Mouse (Mus musculus) cerebral cortex, adult 2 months (tissue): ENCODE results near the gene Ace2.

Experiments
- WGBS: fragments of 180-500 bp; shearing (Covaris S2); methylation state at CpG from one replicate; pipeline ENCODE4 v1.1.7; 2018; 5-methylcytosine and 5-hydroxymethylcytosine counted together

Gene Ace2

DNA sequence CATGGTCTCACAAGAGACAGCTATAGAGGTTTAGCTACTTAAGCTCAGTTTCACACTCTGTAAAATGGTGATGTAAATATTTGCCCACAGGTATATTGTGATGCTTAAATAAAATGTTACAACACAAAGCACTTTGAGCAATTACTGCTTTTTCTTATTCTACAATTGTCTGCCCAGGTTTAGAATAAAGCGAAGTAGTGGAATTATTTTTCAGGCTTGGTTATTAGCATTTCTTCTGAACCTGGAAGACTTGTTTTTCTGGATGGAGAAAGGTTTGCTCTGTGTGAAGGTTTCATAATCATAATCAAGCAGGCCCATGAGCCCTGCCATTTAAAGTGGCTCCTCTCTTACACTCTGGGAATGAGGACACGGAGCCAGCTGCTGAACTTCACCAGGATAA is at the start of gene Ace2:
Gene Ace2 (plus strand): TSS at position 301 of the 400 bp plus-strand sequence.
- WGBS, result 96% methylated on average over 2 of the region's 2 CpGs

DNA sequence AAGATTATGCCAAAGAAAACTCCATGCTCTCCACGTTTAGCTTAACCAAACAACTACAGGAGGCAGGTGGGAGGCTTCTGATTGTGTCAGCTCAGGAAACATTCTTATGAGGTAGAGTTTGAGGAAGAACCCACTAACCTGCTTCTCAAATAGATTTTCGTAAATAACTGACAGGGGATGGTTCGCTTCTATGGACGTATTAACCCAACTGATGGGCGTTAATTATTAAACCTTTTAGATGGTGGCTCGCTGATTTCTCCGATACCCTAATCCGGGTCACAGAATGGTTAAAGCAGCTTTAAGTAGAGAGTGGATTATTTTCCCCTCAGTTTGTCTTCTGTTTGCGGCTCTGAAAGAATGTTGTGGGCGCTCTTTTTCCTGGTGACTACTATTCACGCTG is 49.2 kb upstream of the Ace2 start:
- 76% methylated on average over 11 of the region's 11 CpGs for WGBS

DNA sequence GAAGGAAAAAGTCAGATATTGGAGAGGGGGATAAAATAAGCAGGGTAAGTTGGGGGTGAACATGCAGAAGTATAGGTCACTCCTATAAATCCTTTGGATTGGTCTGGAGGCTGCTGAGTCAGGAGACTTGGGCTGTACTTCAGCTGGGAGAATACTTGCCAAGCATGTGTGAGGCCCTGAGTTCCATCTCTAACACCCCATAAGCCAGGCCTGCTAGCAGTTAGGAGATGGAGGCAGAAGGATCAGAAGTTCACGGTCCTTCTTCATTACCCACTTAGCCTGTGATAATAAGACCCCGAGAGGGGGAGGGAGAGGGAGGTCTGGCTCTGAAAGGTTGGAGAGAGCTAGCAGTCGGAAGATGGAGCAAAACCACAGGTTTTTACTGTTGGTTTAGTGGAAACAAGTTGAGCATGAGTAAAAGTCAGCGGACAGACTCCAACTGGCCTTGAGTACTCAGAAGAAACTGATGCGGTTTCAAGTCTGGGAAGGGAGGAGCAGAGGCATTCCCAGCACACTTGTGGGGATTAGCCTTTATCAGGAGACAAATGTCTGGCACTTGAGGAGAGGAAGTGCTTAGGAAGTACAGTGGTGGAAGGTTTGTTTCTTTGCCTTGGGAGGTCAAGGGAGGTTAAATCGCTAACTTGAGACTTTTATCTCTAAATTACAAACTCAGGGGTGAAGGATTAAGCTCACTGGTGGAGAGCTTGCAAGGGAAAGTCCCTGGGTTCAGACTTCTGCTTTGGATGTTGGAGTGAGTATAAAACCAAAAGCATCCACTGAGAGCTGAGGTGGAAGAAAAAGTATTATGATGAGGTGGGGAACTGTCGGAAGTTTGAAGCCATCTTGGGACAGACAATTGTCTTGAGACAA is 46.6 kb upstream of the Ace2 start:
- 64% methylated on average over 7 of the region's 7 CpGs for WGBS

DNA sequence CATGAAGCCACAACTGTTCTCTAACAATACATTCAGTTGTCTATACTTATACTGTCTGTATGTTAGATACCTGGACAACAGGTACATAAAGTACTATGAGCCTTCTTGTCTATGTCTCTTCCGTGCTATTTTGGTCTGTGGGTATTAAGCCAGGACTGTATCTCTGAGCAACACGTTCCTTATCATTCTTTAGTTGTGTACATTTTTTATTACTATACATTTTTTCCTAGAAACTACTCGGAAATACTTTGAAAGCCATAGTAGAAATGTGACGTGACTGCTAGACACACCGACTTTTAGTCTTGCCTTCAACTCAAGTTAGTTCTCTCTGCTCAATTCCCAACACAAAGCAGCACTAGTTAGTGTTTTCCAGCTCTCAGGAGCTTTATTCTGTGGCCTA is 45.7 kb upstream of the Ace2 start:
- 91% methylated on average over 5 of the region's 5 CpGs for WGBS

DNA sequence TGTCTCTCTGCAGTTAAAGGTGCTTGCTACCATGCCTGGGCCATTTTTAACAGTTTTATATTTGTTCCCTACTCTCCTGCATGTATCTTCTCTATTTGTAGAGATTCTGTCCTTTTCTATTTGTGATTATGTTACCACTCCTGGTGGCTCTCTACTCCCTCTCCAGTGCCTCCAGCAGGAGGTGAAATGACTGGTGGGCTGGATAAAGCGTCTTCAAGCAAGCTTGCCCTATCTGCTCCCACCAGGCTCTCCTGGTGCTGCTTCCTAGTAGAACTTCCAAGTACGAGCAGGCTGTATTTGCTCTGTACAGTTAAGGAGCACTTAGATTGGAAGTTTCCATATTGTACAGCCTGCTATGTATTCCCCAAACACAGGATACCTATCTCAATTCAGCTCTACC is 43.3 kb upstream of the Ace2 start:
- 94% methylated on average over 2 of the region's 2 CpGs for WGBS

DNA sequence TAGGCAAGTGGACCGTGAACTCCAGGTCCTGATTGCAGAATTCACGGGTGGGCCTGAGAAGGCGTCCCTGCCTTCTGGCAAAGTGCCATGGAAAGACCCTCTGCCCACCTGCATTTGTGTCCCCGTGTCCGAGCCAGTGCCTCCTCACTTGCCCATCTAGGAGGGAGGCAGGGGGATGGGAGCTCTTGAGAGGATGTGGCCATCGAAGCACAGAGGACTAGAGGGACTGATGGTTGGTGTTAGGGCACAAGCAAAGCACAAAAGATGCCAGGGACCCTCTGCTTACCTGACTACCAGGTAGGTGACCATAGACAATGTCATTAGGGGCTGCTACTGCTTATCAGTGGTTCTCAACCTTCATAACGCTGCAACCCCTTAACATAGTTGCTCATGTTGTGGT is 36.9 kb upstream of the Ace2 start:
- WGBS, result 83% methylated on average over 7 of the region's 7 CpGs

DNA sequence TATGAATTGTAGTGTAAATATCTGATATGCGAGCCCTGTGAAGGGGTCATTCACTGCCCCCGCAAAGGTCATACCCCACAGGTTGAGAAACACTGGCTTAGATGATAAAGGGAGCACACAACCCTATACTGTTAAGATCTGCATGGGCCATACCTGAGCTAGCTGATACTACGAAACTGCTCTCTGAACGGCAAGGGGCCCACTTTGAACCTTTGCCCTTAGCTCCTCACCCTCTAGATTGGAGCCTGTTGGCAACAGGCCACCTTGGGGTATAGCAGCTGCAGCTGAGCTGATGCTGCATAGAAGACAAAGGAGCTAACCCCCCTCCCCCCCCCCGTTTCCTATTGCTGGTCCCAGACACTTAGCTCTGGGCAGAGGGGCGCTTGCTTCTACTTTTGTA is 36.5 kb upstream of the Ace2 start:
- WGBS, result 72% methylated on average over 6 of the region's 6 CpGs

DNA sequence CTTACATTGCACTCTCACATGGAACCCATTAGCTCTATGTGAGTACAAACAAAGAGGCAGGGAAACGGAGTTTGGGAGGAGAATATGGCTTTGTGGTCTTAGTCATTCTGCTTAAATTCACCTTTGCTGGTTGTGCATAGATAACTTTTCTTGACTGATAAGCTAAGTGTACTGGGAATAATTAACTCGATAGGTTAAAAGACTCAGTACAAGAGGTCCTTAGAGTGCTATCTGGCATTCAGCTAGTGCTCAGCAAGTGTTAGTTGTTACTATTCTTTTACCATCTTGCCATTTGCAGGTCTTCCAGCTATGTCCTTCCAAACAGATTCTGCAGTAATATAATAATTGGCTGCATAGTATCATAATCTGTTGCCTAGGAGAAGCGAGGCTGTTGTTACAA is 28.0 kb upstream of the Ace2 start:
- 90% methylated on average over 3 of the region's 3 CpGs for WGBS

DNA sequence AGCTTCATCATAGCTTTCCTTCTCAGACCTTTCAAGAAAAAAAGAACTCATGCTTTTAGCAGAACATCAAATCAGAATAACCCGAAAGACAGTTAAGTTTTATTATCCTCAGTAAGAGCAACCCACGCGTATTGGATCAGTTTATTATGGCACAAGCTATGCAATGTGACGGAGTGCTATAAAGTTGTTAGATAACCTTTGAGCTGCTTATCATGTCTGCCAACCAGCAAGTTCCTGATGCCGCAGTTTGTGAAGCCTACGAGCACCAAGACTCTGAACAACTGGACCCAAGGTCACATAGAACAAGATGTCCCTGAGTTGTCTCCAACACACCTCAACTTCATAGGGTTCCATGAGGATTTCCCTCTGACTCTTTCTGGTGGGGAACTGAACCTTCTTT is 25.4 kb upstream of the Ace2 start:
- whole genome bisulfite sequencing, result 91% methylated on average over 6 of the region's 6 CpGs

DNA sequence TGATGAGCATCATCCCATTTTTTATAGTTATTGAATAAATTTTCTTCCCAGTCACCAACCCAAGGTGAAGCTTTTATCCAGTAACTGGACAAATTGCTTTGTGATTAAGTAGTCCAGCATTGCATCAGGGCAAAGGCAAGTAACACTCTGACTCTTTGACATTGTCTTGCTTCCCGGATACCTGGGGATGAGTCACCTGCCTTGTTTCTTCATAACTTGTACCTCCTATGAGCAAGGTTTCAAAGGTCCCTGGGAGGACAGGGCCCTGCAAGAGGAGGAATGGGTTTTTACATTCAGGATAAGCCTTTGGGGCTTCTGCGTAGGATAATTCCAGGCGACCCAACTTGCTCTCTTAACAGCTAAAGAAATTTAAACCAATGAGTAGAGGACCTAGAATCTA is 15.2 kb upstream of the Ace2 start:
- WGBS, result 89% methylated on average over 3 of the region's 3 CpGs

DNA sequence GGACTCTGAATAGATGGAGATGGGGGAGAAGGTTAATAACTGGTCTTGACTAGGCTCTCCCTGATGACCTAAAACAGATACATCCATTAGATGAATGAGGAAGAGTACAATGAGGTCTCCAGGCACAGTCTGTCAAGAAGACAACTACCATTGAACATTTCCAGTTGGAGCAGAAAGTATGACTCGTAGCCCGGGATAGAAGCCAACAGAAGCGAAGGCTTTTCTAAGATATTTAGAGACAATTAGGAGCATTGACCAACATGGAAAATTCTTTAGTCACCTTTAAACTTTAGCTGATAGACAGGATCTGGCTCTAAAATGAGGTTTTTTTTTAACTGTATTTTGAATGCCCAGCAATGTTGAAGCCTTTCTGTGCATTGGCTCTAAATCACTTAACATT is 5.6 kb upstream of the Ace2 start:
- 75% methylated on average over 3 of the region's 3 CpGs for WGBS

DNA sequence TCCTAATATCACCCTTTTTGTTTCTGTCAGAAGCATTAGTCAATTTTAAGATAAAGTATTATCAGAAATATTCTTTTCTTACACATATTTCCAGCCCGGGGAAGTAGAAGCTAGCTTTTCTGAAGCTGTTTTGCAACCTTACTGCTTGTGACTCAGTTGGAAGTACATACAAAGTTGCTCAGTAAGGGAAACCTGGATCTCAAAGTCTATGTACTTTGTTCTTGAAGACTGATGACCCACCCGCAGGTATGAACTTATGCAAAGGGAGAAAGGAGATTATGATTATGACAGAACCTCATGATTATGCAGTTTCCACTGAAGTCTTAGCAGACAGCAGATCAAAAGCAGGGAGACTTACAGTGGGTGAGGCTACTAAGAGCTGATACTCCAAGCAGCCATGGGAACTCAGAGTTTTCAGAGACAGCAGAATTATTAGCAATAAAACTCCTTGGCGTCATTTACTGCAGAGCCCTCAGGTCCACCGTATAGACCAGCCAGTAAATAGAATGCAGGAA is 3.8 kb upstream of the Ace2 start:
- WGBS, result 90% methylated on average over 4 of the region's 4 CpGs

DNA sequence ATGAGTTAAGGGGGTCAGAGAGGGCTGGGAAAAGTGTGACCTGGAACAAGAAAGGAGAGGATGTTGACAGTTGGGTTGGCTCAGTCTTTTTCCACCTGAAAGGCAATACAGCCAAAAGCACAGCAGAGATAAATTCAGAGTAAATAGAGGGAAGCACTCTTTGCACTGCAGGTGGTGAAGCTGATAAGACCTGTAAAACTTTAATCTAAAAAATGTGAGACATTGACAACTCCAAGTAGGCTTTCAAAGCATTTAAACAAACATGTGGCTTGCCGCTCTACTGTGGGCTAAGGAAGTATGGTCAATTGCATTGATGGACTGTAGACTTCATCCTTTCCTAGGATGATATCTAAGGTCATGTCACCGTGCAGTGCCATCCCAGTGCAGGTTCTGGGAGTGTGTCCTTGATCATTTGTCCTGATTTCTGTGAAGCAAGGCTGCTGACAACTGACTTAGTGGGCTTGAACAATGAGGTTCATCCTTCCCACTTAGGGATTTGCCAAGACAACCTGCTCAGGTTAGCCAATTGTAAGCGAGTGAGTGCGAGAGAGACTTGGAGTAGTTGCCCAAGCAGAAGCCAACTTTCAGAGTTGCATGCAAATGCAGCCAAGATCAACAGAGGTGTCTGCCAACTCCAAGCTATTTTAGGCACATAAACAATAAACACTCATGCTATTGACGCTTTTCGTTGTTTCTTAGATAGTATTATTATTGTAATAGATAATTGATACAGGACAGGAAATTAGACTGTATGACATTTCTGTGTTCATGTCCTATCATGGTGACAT is 6.5 kb downstream of the Ace2 start:
- WGBS, result 71% methylated on average over 6 of the region's 6 CpGs

DNA sequence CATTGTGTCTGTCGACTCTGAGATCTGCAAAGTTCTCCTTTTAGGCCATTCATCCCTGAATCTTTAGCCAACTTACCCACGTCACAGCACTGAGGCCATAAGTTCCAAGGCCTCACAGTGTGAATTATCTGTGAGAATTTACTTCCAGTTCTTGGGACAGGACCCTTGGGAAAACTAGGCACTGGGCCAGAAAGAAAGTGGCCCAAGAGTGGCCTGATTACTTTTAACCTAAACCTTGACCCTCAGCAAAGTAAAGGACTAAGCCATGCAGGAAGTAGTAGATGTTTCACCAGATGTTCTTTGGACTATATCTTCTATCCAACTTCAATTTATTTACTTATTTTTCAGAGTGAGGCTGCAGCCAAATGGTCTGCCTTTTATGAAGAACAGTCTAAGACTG is 13.6 kb downstream of the Ace2 start:
- WGBS, result 74% methylated on average over 2 of the region's 2 CpGs

DNA sequence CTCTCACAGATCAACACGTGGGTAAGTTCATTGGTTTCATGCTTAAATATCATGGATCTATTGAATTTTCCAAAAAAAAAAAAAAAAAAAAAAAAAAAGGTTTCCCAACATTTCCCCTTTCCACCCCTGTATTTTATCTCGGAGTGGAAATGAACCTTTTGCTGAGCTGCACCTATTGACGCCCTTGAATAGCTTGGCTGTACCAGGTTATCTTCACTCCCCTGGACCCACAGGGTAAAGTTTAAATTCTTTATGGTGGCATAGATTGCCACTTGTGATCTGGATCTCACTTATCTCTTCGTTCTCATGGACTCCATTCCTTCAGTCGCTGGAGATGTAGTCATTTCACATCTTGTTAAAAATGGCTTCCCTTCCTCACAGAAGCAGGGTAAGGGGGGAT is 15.5 kb downstream of the Ace2 start:
- 81% methylated on average over 5 of the region's 5 CpGs for WGBS

DNA sequence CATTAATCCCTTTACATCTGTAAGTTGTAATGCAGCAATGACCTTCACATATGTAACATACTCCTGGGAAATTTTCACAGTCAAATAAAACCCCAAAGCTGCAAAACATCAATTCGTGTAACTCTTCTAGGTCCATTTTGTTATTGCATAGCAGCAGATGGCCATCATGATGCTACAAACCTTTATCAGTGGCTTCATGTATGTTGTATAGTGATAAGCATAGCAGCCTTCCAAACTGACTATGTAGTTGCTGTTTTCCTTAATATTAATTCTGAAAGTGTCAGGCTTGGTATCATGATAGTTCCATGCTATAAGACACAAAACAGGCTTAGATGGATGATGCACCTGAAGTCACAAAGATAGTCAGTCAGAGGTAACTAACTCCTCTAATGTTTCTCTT is 25.5 kb downstream of the Ace2 start:
- WGBS, result 91% methylated on average over 1 of the region's 1 CpGs

DNA sequence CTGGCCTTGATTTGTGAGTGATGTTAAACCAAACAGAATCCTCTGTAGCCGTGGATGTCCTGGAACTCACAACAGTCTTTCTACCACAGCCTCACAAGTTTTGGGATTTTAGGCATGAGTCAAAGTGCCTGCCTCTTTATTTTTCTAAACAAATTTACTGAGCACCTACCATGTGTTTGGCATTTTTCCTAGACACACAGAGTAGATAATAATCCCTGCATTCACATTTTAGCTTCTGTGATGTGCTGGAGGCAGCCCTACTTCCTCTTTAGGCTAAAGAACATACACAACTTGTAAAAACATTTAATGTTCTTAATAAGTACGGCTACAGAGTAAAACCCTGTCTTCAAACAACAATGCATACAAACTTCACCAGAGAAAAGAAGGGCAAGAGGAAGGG is 31.9 kb downstream of the Ace2 start:
- WGBS, result 74% methylated on average over 2 of the region's 2 CpGs

DNA sequence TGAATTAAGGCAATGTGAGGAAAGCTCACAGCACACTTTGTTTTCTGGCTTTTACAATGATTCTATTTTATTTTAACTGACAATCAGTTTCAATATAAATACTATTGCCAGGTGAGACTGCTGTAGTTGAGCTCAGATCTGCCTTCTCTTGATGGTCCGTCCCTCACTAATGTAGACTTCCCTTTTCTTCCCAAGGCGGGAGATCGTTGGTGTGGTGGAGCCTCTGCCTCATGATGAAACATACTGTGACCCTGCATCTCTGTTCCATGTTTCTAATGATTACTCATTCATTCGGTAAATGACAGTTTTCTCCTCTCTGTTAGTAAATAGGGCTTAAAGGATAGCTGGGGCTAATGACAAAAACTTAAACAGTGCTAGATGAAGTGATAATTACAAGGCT is 34.7 kb downstream of the Ace2 start:
- WGBS, result 90% methylated on average over 4 of the region's 4 CpGs

DNA sequence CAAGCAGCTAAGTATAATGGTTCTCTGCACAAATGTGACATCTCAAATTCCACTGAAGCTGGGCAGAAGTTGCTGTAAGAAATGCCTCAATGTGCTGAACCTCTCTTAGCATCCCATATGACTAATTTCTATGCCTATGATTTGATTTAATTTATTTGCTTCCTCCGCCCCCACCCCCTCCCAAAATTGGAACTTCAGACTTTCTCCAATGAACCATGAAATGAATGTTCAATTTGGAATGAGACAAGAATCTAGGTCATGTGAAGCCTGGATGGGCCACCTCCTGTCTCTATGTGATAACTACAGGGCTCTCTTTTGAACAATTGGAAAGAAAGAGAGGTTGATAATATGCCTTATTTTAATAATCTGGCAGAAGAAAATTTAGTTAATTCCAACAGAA is 36.2 kb downstream of the Ace2 start:
- WGBS, result 100% methylated on average over 1 of the region's 1 CpGs

DNA sequence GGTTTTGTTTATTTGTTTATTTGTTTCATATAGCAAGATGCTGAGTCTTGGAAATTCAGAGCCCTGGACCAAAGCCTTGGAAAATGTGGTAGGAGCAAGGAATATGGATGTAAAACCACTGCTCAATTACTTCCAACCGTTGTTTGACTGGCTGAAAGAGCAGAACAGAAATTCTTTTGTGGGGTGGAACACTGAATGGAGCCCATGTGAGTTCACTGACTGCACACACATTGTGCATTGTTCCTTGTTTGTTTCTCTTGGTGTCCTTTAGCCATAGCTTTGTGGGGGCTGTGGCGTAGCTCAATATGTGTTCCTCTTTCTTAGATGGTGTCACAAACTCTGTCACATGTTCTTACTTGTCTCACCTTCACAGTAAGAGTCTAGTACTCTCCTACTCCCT is 36.6 kb downstream of the Ace2 start:
- WGBS, result 47% methylated on average over 2 of the region's 2 CpGs

DNA sequence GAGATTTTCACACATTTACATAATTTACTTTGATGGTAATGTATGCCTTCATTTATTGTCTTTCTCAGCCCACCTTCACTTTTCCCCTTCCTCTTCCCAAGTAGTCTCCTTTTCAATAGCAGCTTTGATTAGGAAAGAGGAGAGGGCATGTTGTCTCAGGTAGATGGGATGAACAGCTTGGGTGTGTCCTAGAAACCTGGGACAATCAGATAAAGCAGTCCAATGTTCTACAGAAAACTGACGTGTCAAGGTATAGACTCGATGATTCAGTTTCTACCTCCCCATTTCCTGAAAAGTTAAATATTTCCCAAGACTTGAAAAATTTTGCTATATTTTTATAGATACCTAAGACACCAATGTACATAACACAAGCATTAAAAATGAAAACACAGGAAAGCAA is 39.7 kb downstream of the Ace2 start:
- WGBS, result 93% methylated on average over 2 of the region's 2 CpGs

DNA sequence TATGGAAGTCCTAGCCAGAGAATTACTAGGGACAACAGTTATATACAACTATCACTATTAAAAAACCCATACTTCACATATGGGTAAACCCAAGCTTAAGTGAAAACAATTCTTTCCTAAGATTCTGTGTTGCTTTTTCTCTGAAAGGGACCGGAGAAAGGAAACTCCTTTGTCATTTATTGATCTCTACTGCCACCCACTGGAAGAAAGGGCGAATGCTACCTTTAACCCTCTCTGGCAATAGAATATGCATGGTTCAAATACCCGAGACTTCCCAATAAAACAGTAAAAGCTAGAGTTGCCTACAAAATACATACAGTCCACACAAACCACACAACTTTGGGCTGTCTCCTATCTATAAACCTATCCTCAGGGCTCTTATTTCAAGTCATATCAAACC is 40.6 kb downstream of the Ace2 start:
- 1% methylated on average over 3 of the region's 3 CpGs for WGBS

DNA sequence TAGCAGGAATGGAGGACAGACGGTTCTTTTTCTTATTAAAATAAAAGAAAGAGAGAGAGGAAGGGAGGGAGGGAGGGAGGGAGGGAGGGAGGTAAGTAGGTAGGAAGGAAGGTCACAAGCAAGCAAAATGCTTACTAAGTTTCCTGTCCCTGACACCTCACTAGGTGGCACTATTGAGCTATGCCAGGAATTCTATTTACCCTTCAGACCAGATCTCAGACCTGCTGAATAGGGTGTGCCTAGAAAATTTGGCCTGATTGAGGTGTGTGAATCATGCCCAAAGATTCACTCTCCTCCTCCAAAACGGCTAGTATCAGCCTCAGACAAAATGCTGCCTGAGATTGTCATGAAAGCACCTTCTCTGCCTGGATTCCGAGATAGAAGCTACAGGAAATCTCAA is 44.7 kb downstream of the Ace2 start:
- 25% methylated on average over 3 of the region's 3 CpGs for WGBS
